Mouse (Mus musculus) liver, embryonic 14.5 days (tissue): ENCODE results near the gene Prrg2.

Experiments used
- CTCF ChIP-seq: IDR thresholded peaks from 2 replicates; pipeline ENCODE4 v1.5.1; 2016; ENCODE audit warnings: antibody characterized with exemption, low read depth, control low read depth
- EP300 ChIP-seq: IDR thresholded peaks from 2 replicates; pipeline ENCODE4 v1.6.1; 2016; ENCODE audit warnings: antibody characterized with exemption, low read depth

GRCm38 (mm10) chr7:45061532-45062075 is 873 bp downstream of the Prrg2 start:
- no peak for TF ChIP-seq CTCF
- TF ChIP-seq EP300: no peak
